Mouse (Mus musculus): ENCODE data around the gene Ankrd10.

DNA sequence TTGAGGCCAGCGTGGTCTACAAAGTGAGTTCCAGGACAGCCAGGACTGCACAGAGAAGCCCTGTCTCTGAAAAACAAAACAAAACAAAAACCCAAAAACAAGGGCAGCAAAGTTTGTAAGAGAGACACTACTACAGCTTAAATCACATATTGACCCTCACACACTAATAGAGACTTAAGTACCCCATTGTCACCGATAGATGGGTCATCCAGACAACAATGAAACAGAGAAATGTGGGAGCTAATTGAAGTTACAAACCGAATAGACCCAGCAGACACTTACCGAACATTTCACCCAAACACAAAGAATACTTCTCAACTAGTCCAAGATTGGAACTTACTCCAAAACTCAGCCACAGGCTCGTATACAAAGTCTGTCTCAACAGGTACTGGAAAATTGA, 14.5 kb upstream of the Ankrd10 start:
- TF ChIP-seq POLR2A (IDR thresholded peaks at IDR 0.05; ENCODE audit: extremely low read depth, insufficient read depth, low read length) = no peak
- no peak for TF ChIP-seq CTCF (IDR thresholded peaks at IDR 0.05; ENCODE audit: extremely low read depth, insufficient read depth, low read length)
